Mouse (Mus musculus) embryonic fibroblast, embryonic 13.5 days (primary cell): ENCODE measurements at regions not wholly inside any gene's neighbourhood (a gene's known extent, or its start where the extent isn't known, plus 50 kb on each side); places are given as distances from the start of the nearest gene placed in this dataset.

Experiments used
- CTCF ChIP-seq: IDR thresholded peaks from 2 replicates; pipeline ENCODE4 v1.5.1; 2011; ENCODE audit warnings: mild to moderate bottlenecking, control low read depth, low read length, moderate library complexity, borderline replicate concordance; ENCODE audit not compliant: insufficient read depth
- POLR2A ChIP-seq: IDR thresholded peaks from 2 replicates; pipeline ENCODE4 v1.6.1; 2011; ENCODE audit warnings: low read depth, mild to moderate bottlenecking, control low read depth, low read length, moderate library complexity

DNA sequence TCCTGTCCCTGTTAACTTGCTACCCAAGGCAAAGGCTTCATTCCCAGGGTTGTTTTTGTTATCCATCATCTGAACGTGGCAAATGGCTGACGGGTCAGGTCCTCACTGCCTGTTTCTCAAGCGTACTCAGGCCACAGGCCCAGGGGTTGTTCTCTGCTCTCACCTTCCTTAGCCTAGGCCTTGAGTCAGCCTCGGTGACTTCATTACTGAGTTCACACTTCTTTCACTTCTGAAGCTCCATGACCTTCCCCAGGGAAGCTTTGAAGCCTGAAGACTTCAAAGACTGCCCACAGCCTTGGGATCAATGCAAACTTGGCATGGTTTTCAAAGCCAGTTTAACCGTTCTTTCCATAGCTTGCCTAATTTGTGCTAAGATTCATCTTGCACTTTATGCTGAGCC, 145.3 kb upstream of the 9630041A04Rik start:
- TF ChIP-seq CTCF, result no peak
- TF ChIP-seq POLR2A, result no peak
